Mouse (Mus musculus) adrenal gland, adult (tissue): ENCODE results near the gene Cyp2j8.
A peak's percentile ranks its signal among the peaks of the same experiment; 100 is the strongest.
"Not testable (repeated sequence)": the region's sequence is repeated elsewhere in the genome, so short reads cannot be mapped to it uniquely, and the experiment has no call there.

Experiments
- DNase-seq, 2 experiments: peaks; one replicate each; pipeline ENCODE4 v3.0.0; 2022 to 2023; ENCODE audit warnings: low spot score in 1 of 2; ENCODE audit not compliant: inconsistent age in 2 of 2

The Cyp2j8 gene

GRCm38 (mm10) chr4:96507286-96507685 is at the start of gene Cyp2j8:
Gene Cyp2j8, minus strand, starts transcription at chr4:96507386.
- no peak for DNase-seq

DNA sequence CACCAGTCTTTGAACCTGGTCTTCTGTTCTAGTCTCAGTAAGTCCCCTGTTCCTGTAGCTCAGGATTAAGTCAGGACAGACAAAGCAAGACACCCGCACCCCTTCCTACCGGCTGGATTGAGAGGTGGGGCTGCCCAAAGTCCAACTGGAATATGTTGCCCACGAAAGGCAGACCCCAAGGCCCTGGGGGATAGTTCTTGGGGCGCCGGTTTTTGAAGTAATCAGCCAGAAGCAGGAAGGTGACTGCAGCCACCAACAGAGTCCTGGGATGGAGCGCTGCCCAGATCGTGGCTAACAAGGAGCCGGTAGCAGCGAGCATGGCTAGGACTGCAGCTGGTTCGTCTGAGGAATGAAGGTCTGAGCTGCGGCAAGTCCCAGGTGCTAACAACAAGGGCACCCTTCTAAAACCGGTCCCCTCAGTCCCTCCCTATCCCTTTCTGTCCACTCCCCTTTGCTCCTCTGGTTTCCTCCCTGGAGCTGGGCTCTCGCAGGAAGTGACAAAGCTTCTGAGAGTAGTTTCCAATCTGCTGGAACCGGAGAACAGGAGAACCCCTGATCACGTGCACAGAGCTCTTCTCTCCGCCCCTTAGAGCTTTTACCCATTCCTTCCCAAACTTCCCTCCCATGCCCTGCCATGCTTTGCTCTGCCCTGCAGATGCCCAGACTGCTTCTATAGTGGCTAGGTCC is 46.1 kb upstream of the Cyp2j8 start, which contains the start of gene Cyp2j6:
Gene Cyp2j6, minus strand, starts transcription at position 529 of the 687 bp plus-strand sequence.
- peak; percentile 44 to 78 for DNase-seq

GRCm38 (mm10) chr4:96551619-96552018 is 44.4 kb upstream of the Cyp2j8 start:
- DNase-seq = no peak

DNA sequence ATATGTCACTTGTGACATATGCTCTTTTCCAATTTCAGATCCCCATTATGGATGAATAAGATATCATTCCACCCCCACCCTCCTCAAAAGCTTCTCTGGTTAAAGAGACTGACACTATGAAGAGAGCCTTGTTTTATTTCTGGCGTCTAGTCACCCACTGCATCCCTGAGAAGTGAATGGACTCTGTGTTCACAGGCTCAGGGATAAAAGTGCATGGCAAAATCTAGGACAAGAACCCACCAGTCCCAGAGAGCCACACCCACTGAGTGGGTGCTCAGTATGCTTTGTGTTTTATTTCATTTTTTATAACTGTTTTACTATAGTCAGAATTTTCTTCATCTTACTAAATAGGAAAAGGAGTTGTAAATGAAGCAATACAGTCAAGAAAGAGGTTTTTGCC is 38.8 kb upstream of the Cyp2j8 start:
- DNase-seq = no peak

GRCm38 (mm10) chr4:96525772-96526171 is 18.6 kb upstream of the Cyp2j8 start:
- DNase-seq = peak in 1 of 2 experiments; percentile 38

- peak; percentile 4 to 55 for DNase-seq
These were observed 15.1 kb upstream of the Cyp2j8 start for GRCm38 (mm10) chr4:96522256-96522655.

DNA sequence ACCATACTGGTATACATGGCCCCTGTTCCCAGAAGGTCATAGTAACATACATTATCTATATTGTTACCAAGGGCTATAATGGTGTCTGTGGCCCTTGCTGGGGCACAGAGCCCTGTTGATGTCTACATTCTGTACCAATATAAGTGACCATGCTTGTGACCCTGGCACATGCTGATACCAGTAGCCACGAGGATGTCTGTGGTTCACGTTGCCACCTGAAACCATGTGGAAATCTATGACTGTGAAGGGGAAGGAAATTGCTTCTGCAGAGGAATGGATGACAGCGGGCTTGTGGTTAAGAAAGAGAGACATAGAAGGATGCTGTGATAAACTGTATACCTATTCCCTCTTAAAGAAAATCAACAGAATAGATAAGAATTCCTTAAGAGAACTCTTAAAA is 2.9 kb upstream of the Cyp2j8 start:
- DNase-seq = no peak

DNA sequence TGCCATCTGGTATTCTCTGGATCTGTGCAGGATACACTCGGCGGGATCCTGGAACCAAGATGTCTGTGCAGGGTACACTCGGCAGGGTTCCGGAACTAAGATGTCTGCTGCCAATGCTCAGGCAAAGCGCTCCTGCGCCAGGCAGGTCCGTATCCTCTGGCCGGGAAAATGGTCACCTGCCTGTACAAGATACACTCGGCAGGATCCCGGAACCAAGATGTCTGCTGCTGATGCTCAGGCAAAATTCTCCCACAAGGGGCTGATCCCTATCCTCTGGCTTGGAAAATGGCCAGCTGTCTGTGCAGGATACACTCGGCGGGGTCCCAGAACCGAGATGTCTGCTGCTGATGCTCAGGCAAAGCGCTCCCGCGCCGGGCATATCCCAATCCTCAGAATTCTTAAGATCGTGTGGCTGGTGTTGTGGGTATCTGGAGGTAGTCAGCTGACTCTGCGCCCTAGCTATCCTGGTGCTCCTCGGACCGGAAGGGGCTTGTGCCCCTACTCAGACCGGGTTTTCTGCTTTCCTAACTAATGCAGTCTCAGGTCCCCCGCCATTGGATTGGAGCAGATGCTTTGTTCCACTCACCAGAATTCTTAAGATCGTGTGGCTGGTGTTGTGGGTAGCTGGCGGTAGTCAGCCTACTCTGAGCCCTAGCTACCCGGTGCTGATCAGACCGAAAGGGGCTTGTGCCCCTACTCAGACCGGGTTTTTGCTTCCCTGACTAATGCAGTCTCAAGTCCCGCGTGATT is 43.7 kb downstream of the Cyp2j8 start:
- DNase-seq = not testable (repeated sequence)
